Mouse (Mus musculus): ENCODE measurements around the gene Chst13.

DNA sequence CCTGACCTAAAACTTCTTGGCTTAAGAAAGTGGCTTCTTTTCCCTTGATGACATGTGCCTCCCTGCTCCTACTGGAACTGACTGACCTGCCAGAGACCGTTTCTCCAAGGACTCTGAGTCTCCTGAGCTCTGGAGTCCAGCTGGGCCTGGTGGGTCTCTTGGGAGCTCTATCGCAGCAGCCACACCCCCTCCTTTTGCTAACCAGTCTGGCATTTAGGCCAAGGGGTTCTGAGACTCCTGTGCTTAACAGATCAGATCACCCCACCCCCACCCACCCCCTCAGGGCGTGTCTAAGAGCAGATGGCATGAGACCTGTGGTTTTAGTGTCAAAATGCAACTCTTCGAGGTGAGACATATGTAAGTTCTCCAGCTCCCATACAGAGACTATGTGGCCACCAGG is 3.2 kb downstream of the Chst13 start:
- TF ChIP-seq USF1 (IDR thresholded peaks at IDR 0.05; ENCODE audit: low read depth) = no peak
- no peak for TF ChIP-seq POLR2A (IDR thresholded peaks at IDR 0.05; ENCODE audit: insufficient read length, low read depth)
- TF ChIP-seq MYOD1 (IDR thresholded peaks at IDR 0.05; ENCODE audit: control insufficient read depth in 1 of 3, insufficient read length in 2 of 3, low read depth in 2 of 3) = no peak
- TF ChIP-seq MAX (IDR thresholded peaks at IDR 0.05; ENCODE audit: low read depth) = no peak
- TF ChIP-seq TCF3 (IDR thresholded peaks at IDR 0.05; ENCODE audit: insufficient read length, low read depth) = no peak
- no peak for TF ChIP-seq TCF12 (IDR thresholded peaks at IDR 0.05; ENCODE audit: insufficient read depth, poor library complexity, severe bottlenecking)
- no peak for TF ChIP-seq CEBPB (IDR thresholded peaks at IDR 0.05; ENCODE audit: insufficient read depth, poor library complexity, severe bottlenecking)

All from myocyte (in vitro differentiated cells).